Mouse (Mus musculus) lung, adult 2 months (tissue): ENCODE data around the gene Gfra4. TPM values are rescaled to one million over a fixed set of nuclear protein-coding genes. Genes with fewer than 3 reads are reported as not detected.
A peak's percentile ranks its signal among the peaks of the same experiment; 100 is the strongest.

Experiments
- DNase-seq: peaks from one replicate; pipeline ENCODE4 v3.0.0; 2022
- H3K4me1 ChIP-seq: fragments of 200-500 bp; 2 replicates; pipeline ENCODE4 v1.6.1; 2011; ENCODE audit warnings: low read length; ENCODE audit not compliant: control insufficient read depth, insufficient read depth
- H3K4me3 ChIP-seq: fragments of 200-500 bp; replicated peaks from 2 replicates; pipeline ENCODE3; 2011; ENCODE audit warnings: low read depth, mild to moderate bottlenecking, control low read depth, low read length; ENCODE audit errors: extremely low read depth
- CTCF ChIP-seq: fragments of 200-500 bp; IDR thresholded peaks from 2 replicates; pipeline ENCODE4 v1.5.1; 2011; ENCODE audit warnings: mild to moderate bottlenecking, low read length, control low read depth; ENCODE audit not compliant: insufficient read depth
- POLR2A ChIP-seq: fragments of 200-500 bp; IDR thresholded peaks from 2 replicates; pipeline ENCODE4 v1.6.1; 2011; ENCODE audit warnings: low read depth, mild to moderate bottlenecking, control low read depth, low read length, borderline replicate concordance; ENCODE audit errors: extremely low read depth
- WGBS: fragments of 180-500 bp; shearing (Covaris S2); methylation state at CpG from one replicate; pipeline ENCODE4 v1.1.7; 2018; 5-methylcytosine and 5-hydroxymethylcytosine counted together
- polyA plus RNA-seq: library from polyadenylated mRNA; depleted of rRNA; stranded (reverse); fragments of >200 nt; gene quantifications from 2 replicates; pipeline ENCODE4 v1.2.3, GENCODE M21; 2012

The Gfra4 gene
- polyA plus RNA-seq, 1 experiment, result 7.3 TPM

GRCm38 (mm10) chr2:131063404-131063864, 20.5 kb upstream of the Gfra4 start, which contains the start of gene Adam33:
Gene Adam33 (minus strand): TSS chr2:131063814.
- TF ChIP-seq CTCF, result no peak
- TF ChIP-seq POLR2A, result no peak
- Histone ChIP-seq H3K4me1 (no peaks in the 10 kb centered on the region; the same call in 1 of the 2 replicates), H3K4me3 (peak within 1 kb of the TSS; percentile 25)
- 5% methylated on average over 22 of the region's 27 CpGs for whole genome bisulfite sequencing
- no peak for DNase-seq

DNA sequence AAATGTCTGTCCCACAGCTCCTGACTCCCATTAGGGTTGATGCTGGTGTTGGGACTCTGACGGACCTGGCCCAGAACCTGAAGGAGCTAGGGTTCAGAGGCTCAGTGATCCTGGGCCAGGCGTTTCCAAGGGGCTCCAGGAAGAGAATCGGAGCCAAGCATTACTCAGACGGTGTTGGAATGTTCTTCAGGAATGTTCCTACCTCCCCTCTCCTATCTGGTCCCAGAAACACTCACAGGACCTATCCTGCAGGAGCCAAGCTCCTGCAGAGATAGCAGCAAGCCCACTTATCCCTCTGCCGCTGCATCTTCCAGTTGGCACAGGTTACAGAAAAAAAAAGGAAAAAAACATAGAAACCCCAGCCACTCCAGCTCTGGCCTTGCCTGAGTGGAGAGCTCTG, 18.7 kb upstream of the Gfra4 start:
- TF ChIP-seq CTCF (no peak), POLR2A (no peak)
- Histone ChIP-seq H3K4me3 (no peak overlapping the region), H3K4me1 (no peaks in the 10 kb centered on the region; the same call in 1 of the 2 replicates)
- 54% methylated on average over 5 of the region's 5 CpGs for WGBS
- no peak for DNase-seq

GRCm38 (mm10) chr2:131060784-131061183, 17.9 kb upstream of the Gfra4 start:
- H3K4me1 ChIP-seq, result no peaks in the 10 kb centered on the region; the same call in 1 of the 2 replicates
- WGBS, result 71% methylated on average over 6 of the region's 6 CpGs
- H3K4me3 ChIP-seq, result no peak overlapping the region
- DNase-seq, result no peak
- TF ChIP-seq CTCF (no peak), POLR2A (no peak)

DNA sequence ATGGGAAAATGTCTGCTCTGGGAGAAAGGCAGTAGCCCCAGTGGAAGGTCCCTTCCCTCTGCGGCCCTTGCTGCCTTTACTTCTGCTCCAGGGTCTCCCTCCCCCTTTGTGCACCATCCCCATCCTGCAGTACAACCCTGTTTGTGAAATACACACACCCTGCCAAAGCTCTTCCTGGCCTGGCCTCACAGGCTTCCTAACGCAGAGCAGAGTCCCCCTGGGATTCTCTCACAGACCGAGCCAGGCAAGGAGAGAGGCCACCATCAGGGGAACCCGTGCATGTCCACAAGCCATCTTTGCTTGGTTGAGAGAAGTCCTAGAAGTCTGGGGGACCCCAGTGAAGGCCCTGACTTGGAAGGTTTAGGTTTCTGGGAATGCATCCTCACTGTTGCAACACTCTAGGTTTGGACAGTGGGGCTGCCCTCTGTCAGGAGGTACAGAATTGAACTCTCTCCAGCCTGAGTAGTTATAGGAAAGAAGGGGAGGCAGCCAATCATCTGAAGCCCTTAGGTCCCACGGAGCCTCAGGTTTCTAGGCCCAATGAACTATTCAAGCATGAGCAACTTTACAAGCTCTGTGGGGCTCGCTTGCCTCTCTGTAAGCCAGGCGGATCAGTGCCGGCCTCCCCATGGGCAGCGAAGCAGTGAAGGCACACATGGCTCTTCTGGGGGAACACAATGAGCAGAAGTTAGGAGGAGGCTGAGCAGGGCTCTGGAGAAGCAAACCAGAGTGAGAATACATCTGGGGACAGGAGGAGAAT, 17.1 kb upstream of the Gfra4 start:
- 66% methylated on average over 9 of the region's 9 CpGs for WGBS
- Histone ChIP-seq H3K4me3 (no peak overlapping the region), H3K4me1 (peaks cover 3% of the 10 kb centered on the region)
- DNase-seq, result no peak
- no peak for TF ChIP-seq CTCF
- TF ChIP-seq POLR2A, result no peak

DNA sequence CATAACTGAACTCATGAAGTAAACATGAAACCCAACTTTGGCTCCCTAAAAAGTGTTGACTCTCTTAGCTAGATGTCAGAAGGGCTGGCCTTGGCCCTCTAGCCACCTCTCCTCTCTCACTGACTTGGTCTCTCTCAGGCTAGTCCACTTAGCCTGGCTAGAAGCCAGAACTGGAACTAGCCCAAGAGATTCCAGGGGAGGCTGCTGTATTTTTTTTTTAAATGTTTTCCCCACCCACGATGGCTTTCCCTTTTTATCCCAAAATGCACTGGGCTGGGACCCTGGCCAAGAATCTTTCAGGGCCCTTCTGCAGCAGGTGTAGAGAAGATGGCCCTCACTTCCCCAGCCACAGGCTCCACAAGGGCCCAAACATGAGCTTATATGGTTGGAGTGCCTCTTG, 16.5 kb upstream of the Gfra4 start:
- peak; percentile 33 for DNase-seq
- Histone ChIP-seq H3K4me1 (peaks cover 3% of the 10 kb centered on the region), H3K4me3 (no peak overlapping the region)
- WGBS, result 15% methylated on average over 1 of the region's 1 CpGs
- no peak for TF ChIP-seq CTCF
- no peak for TF ChIP-seq POLR2A

DNA sequence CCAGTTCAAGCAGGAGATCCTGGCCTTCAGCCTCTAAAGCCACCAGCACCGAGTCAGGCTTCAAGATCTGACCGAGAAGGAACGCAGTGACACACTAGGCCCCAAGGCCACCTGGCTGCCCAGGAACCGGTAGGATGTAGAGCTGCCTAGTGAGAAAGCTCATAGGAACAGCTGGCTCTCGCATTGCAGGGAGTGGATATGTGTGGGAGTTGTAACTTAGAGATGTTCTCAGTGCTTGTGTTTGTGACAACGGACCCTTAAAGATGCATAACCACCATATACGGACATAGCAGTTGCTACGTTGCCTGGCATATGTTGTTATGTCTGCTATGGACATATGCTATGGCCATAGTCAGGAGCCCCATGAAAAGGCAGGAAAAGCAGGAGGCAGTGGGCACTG, 15.8 kb upstream of the Gfra4 start:
- WGBS, result 90% methylated on average over 8 of the region's 8 CpGs
- DNase-seq, result no peak
- Histone ChIP-seq H3K4me1 (peaks cover 9% of the 10 kb centered on the region), H3K4me3 (no peak overlapping the region)
- TF ChIP-seq POLR2A (no peak), CTCF (no peak)

- Histone ChIP-seq H3K4me3 (no peak overlapping the region), H3K4me1 (peaks cover 9% of the 10 kb centered on the region)
- no peak for TF ChIP-seq POLR2A
- TF ChIP-seq CTCF, result peak; percentile 57
- WGBS, result 8% methylated on average over 10 of the region's 10 CpGs
- DNase-seq, result no peak
These were observed 13.3 kb upstream of the Gfra4 start for GRCm38 (mm10) chr2:131056191-131056590.

- peak; percentile 42 for DNase-seq
- peak; percentile 81 for TF ChIP-seq CTCF
- no peak for TF ChIP-seq POLR2A
- Histone ChIP-seq H3K4me1 (peaks cover 9% of the 10 kb centered on the region), H3K4me3 (no peak overlapping the region)
- 11% methylated on average over 10 of the region's 10 CpGs for WGBS
These were observed 12.7 kb upstream of the Gfra4 start for GRCm38 (mm10) chr2:131055631-131056030.

DNA sequence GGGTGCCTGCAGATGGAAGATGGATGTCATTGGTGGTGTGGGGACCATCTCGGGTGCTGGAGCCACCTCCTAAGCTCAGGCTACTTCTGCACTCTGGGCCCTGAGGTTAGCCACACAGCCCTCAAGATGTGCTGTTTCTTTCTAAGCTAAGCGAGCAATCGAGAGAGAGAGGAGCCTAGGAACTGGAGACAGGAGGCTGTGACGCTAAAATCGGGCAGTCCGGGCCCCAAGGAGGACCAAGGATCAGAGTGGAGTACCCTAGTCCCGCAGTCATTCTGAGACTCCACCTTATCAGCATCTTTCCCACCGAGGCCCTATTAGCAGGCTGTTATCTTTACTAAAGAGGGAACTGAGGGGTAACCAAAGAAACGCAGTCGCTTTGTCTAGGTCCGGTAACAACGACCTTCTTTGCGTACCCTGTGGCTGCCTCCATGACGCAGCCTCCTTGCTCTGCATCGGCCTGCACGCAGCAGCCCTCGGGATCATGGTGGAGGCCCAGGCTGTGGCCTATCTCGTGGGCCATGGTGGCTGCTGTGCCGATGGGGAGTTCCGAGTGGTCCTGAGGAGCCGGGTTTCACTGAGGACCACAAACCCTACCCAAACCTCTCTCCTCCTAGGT, 11.9 kb upstream of the Gfra4 start:
- 9% methylated on average over 21 of the region's 21 CpGs for WGBS
- Histone ChIP-seq H3K4me3 (no peak overlapping the region), H3K4me1 (peaks cover 9% of the 10 kb centered on the region)
- peak; percentile 4 for DNase-seq
- TF ChIP-seq CTCF (no peak), POLR2A (no peak)

DNA sequence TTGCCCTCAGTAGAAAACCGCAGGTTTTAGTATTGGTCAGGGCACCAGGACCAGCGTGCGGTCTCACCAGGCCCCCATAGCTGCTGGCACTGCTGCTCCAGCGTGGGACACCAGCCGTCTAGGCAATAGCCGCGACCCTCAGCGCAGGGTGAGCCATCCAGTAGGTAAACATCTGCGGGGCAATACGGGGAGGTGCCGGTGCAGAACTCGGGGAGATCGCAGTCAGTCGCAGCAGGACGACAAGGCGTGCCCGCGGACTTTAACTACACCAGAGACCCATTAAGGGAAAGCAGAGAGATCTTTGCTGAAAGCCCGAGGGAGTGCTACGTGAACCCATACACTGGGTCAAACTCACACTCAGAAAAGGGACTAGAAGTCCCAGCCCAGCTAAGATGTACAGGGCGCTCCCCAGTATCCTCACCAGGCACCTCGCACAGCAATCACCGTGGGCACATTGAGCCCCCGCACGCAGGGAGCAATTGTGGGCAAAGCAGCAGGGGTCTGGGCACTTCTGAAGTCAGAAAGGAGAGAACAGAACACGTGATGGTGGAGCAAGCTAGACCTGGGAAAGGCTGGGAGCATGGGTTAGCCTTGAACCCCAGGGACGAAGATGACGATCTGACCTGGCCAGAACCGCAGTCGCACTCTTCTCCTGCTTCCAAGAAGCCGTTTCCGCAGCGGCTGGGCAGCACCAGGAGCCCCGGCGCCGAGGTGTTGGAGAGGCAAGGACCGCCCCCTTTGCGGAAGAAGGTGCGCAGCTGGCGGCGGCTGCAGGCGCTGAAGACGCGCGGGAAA, 11.2 kb upstream of the Gfra4 start:
- TF ChIP-seq CTCF (no peak), POLR2A (no peak)
- DNase-seq, result no peak
- 8% methylated on average over 45 of the region's 45 CpGs for WGBS
- Histone ChIP-seq H3K4me1 (peaks cover 9% of the 10 kb centered on the region), H3K4me3 (no peak overlapping the region)
